Mouse (Mus musculus): ENCODE data around the gene Ddx39.
A peak's percentile ranks its signal among the peaks of the same experiment; 100 is the strongest.

The Ddx39 gene

GRCm38 (mm10) chr8:83738949-83739710, 24.2 kb downstream of the Ddx39 start:
- DNase-seq, result no peak

- DNase-seq, result no peak
These were observed 24.9 kb downstream of the Ddx39 start for GRCm38 (mm10) chr8:83739711-83740468.

- no peak for DNase-seq
These were observed 25.6 kb downstream of the Ddx39 start for GRCm38 (mm10) chr8:83740586-83740975.

GRCm38 (mm10) chr8:83740976-83741741, 26.2 kb downstream of the Ddx39 start, which contains the start of gene Adgre5:
TSS of gene Adgre5 (minus strand) at chr8:83741326.
- DNase-seq, result no peak

GRCm38 (mm10) chr8:83741849-83742655, 27.1 kb downstream of the Ddx39 start:
- DNase-seq, result no peak

GRCm38 (mm10) chr8:83742968-83743367, 28.0 kb downstream of the Ddx39 start:
- DNase-seq, result no peak

GRCm38 (mm10) chr8:83744070-83744469, 29.1 kb downstream of the Ddx39 start:
- DNase-seq, result no peak

- peak; percentile 37 for DNase-seq
These were observed 32.8 kb downstream of the Ddx39 start for GRCm38 (mm10) chr8:83747661-83748346.

GRCm38 (mm10) chr8:83748708-83749107, 33.7 kb downstream of the Ddx39 start:
- DNase-seq, result no peak

GRCm38 (mm10) chr8:83749265-83749664, 34.3 kb downstream of the Ddx39 start:
- no peak for DNase-seq

- DNase-seq, result no peak
These were observed 39.2 kb downstream of the Ddx39 start for GRCm38 (mm10) chr8:83754149-83754548.

GRCm38 (mm10) chr8:83756273-83756672, 41.3 kb downstream of the Ddx39 start:
- DNase-seq, result no peak

- DNase-seq, result no peak
These were observed 42.2 kb downstream of the Ddx39 start for GRCm38 (mm10) chr8:83757084-83757607.

- DNase-seq, result no peak
These were observed 43.3 kb downstream of the Ddx39 start for GRCm38 (mm10) chr8:83758298-83758697.

GRCm38 (mm10) chr8:83759231-83759759, 44.3 kb downstream of the Ddx39 start:
- no peak for DNase-seq

- no peak for DNase-seq
These were observed 49.1 kb downstream of the Ddx39 start for GRCm38 (mm10) chr8:83764116-83764515.

GRCm38 (mm10) chr8:83764717-83765116, 49.7 kb downstream of the Ddx39 start:
- no peak for DNase-seq

- no peak for DNase-seq
These were observed 50.7 kb downstream of the Ddx39 start for GRCm38 (mm10) chr8:83765663-83766062.

GRCm38 (mm10) chr8:83767442-83767841, 52.5 kb downstream of the Ddx39 start:
- no peak for DNase-seq

- no peak for DNase-seq
These were observed 53.5 kb downstream of the Ddx39 start for GRCm38 (mm10) chr8:83768526-83768925.

GRCm38 (mm10) chr8:83769720-83770119, 54.7 kb downstream of the Ddx39 start:
- DNase-seq, result no peak

All from right cerebral cortex, postnatal 25 days (tissue).